Mouse (Mus musculus) lung, postnatal 36 days (tissue): ENCODE measurements around the gene Ints1.

Experiments
- DNase-seq: peaks from one replicate; pipeline ENCODE4 v3.0.0; 2022; ENCODE audit warnings: mixed read lengths

The Ints1 gene

DNA sequence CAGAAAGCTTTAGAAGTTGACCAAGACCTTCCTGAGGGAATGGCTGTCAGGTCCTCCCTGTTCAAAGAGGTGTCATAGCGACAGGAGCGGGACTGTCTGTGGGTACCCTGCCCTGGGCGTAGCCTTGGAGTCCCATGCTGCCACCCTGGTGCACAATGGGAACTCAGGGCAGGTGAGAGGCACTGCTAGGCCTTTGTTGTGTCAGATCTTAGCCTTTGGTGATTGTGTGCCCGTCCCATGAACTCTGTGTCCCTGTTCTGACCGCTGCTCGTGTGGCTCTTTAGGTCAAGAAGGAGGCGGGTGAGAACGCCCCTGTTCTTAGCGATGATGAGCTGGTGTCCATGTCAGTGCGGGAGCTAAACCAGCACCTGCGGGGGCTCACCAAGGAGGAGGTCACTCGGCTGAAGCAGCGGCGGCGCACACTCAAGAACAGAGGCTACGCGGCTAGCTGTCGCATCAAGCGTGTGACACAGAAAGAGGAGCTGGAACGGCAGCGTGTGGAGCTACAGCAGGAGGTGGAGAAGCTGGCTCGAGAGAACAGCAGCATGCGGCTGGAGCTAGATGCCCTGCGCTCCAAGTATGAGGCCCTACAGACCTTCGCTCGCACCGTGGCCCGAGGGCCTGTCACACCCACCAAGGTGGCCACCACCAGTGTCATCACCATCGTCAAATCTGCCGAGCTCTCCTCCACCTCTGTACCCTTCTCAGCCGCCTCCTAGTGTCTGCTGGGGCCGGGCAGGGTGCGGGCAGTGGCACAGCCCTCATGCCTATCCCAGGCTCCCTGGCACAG, 24.5 kb upstream of the Ints1 start:
- DNase-seq: no peak

DNA sequence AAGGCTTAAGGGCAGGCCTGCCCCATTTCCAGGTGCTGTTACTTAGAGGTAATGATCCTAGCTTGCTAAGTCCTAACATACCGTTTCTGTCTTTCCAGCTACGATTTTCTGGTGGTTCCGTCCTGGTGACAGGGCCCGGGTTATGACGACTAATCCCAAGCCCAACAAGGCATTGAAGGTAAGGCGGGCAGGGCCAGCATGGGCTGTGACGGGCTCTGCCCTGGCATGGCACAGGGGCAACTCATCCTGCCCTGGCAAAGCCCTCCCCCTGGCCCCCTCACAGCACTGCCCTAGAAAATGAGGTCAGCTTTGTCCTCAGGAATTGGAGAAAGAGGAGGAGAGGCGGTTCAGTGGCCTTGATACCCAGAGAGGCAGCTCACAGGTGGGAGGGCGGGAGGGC, 23.6 kb upstream of the Ints1 start:
- no peak for DNase-seq

DNA sequence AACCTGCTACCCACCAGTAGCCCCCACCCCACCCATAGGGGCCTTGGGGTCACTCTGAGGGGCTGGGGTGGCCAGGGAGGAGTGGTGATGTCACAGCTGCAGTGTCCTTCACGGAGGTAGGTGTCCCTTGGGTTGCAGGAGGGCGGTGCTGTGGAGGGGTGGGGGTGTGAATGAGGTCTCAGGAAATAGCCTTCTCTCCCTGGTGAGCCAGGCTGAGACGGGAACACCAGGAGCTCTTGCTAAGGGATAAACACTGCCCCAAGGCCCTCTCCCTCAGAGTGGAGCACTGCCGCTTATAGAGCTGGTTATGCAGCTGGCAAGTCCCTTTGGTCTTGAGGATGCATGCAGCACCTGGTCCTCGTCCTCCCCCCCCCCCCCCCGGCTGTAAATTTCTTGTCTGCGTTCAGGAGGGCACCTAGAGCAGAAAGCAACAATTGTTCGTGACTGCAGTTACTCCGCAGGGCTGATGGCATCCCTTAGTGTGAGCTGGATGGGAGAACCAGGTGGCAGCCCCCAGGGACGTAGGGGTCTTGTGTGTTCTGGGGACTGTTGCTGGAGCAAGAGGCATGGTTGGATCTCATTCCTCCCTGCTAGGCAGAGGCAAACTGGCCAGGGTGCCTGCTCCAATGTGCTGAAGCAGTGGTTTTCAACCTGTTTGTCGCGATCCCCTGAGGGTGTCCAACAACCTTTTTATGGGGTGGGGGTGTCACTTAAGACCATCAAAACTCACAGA, 22.9 kb upstream of the Ints1 start:
- DNase-seq: no peak

DNA sequence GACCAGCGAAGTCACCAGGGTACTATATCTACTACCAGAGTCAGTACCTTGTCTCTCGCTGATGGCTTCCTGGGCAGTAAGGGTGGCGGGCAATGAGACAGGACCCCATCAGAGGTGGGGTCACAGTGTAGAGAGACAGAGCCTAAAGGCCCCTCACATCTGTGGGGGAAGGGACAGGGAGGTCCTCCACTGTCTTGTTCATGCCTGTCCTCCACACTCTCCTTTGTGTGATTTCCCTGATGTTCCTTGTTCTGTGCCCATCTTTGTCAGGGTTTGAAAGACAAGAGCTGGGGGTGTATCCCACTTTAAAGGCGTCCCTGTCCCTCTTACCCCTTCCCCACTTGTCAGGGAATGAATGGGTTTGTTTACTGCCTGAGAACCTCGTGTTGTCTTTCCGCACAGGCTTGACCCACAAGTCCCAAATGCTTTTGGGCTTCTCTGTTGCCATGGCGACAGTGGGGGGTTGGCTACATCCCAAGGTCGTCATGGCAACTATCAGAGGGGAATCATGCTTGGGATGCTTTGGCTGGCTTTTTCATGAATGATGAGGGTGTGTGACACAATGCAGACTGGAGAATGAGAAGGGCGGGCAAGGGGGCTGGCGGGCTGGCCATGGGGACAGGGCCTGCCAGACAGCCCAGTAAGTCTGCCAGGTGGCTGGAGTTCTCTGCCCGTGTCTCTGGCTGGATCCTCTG, 22.1 kb upstream of the Ints1 start:
- DNase-seq: peak; percentile 94

DNA sequence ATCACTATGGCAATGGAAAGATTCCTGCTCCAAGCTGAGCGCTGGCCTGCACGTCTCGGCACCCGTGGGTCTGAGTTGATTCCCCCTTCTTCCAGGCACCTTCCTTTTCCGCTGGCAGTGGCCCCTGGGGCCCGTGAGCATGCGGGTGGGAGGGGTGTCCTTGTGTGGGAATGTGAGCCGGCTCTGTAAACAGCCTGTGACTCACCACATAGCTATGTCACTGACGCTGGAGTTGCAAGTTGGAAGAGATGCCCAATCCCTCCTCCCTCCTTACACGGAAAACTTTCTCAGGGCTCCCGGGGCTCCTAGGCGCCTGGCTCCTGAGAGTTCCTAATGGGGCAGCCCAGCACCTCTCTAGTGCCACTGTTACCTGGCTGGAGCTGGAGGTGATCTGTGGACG, 21.4 kb upstream of the Ints1 start:
- peak; percentile 98 for DNase-seq

DNA sequence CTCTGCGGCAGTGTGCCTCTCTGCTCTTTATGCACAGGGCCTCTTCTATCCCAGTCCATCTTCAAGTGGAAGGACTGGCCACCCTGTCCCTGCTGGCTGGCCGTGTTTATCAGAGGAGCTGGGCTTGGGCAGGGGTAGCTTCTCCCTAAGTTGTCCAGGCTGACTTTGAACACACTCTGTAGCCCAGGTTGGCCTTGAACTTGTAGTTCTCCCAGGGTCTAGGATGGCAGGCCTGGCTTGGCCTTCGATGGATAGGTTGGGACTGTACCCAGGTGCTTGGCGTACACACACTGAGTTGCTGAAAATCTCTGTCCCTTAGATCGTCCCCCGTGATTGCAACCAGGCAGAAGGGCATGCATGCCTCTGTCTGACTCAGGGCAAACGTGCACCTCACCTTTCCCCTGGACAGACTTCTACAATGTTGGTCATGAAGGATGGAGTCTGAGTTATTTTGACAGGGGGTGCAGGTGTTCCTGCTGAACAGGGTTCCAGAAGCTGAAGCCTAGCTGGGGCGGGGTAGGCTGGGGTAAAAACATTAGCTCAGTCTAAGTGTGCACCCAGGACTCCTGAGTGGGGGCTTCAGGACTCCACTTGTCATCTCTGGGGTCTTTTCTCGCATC, 20.6 kb upstream of the Ints1 start:
- no peak for DNase-seq

GRCm38 (mm10) chr5:139794938-139795337, 19.5 kb upstream of the Ints1 start:
- peak; percentile 44 for DNase-seq

DNA sequence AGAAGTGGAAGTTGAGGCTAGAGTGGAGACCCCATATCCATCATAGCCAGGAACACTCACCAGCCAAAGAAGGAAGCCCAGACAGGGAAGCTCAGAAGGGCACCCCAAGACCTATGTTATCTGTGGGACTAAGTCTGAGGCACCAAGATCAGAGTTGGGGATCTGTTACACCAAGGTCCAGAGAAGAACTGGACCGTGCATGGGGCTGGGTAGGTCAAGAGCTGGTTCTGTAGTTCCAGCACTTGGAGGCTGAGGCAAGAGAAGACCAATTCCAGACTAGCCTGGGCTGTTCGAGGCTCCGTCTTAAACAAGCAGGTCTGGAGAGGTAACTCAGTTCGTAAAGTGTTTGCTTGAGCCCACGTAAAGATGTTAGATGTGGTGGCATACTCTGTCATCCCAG, 18.7 kb upstream of the Ints1 start:
- no peak for DNase-seq

GRCm38 (mm10) chr5:139793338-139794089, 18.0 kb upstream of the Ints1 start:
- peak; percentile 77 for DNase-seq

DNA sequence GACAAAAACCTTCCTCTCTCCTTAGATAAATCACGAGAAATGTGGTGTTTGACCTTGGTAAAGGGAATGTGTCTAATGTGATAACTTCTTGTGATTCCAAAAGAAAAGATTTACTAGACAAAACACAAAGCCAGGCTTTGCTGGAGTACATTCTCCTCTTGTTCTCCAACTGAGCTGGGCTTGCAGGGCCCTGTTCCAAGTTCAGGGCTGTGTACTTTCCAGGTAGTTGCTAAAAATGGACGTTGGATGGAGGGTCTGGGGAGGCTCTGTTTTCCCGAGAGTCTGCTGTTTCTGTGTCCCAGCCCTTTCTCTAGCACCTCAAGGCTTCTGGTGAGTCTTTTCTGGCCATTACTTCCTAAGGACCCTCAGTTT, 17.5 kb upstream of the Ints1 start:
- DNase-seq: no peak

DNA sequence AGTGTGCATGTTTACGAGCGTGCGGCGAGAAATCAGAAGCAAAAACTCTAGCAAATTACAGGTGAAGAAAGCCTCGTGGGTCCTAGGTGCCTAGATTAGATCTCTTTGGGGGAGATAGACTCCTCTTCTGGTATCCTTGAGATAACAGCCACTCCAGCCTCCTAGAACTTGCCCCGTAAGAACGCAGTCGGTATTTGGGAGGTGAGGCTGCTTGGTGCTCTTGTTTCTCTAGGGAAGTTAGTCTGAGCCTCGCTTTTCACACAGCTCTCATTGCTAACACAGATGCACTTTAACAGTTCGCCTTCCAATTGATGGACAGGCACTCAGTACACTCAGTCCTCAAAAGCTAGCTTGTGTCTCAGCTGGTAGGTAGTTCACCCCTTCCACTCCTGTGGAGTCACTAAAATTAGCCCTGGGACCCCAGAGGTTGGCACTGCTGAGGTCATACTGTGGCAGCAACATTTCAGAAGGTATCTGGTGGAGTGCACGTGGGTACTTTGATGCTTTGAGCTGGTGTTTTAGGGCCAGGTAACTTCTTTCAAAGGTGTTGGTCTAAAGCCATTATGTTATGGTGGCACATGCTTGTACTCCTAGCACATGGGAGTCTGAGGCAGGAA, 16.8 kb upstream of the Ints1 start:
- no peak for DNase-seq

GRCm38 (mm10) chr5:139791227-139792158, 16.0 kb upstream of the Ints1 start, which contains the start of gene Mafk:
Gene Mafk, plus strand, starts transcription at chr5:139791513.
- DNase-seq: peak; percentile 98

GRCm38 (mm10) chr5:139789466-139789865, 14.0 kb upstream of the Ints1 start:
- no peak for DNase-seq

DNA sequence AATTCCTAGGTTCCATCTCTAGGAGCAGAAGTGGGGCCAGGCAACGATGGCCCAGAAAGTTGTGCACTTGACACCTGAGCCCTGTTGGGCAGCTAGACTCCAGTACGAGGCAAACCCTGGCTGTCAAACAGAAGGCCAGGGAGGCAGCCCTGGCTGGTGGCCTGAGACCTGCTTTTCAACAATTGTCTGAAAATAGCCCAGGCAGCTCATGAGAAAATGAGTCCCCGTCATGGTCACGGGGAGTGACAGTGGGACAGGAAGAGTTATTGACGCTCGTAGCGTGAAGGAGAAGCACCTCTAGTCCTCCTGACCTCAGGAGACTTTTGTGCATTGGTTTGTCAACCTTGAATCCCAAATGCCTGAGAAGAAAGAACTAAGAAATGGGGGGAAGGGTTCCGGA, 5.9 kb upstream of the Ints1 start:
- DNase-seq: no peak

DNA sequence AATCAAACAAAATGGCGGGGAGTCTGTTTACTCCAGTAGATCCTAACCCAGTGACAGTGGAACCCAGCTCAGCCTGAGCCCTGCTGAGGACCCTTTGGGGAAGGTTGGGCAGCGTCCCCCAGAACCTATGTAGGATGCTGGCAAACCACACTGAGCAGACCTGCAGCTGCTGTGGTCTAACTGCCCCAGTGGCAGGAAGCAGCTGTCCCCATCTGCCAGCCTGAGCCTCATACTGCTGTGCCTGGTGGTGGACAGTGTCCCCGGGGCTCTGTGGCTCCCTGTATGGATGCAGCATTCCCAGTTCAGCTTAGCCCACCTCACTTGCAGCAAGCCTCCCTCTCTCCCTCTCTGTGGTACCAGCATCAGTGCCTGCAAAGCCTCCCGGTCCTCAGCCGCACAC, 1.5 kb upstream of the Ints1 start:
- DNase-seq: no peak

DNA sequence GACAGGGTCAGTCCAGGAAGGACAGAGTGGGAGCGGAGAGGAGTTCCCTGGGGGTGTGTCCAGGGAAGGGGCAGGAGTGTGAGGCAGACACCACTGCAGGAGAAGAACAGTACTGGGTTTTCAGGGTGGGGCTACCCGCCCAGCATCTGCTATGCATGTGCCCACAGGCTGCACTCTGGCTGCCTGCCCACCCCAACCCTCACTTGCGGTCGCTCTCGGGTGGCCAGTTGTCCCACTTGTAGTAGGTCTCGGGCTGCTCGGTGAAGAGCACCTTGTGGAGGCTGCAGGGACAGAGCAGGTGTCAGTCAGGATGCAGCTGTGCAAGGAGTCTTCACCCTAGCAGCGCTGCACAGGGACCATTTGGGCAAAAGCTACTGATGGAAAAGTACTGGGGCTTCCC, 7.3 kb downstream of the Ints1 start:
- no peak for DNase-seq

GRCm38 (mm10) chr5:139764296-139764695, 11.2 kb downstream of the Ints1 start:
- DNase-seq: no peak

DNA sequence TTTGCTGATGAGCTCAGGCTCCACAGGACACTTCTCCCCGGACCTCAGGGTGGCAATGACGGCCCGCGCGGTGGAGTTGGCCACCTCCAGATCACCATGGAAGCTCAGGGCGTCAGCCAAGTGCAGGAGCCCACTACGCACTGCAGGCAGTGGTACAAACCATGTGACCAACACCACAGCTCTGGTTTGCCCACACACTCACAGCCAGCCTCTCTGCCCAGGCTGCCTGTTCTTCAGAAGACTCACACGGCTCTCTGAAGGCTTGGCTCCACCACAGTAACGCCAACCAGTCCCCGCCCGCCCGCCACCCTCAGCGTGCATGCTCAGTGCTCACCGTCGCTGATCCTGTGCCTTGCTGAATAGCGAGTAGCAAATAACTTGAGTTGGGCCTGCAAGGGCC, 17.4 kb downstream of the Ints1 start:
- DNase-seq: no peak

- DNase-seq: no peak
Measured at GRCm38 (mm10) chr5:139756586-139756985, 18.9 kb downstream of the Ints1 start.

GRCm38 (mm10) chr5:139756135-139756534, 19.3 kb downstream of the Ints1 start:
- no peak for DNase-seq

DNA sequence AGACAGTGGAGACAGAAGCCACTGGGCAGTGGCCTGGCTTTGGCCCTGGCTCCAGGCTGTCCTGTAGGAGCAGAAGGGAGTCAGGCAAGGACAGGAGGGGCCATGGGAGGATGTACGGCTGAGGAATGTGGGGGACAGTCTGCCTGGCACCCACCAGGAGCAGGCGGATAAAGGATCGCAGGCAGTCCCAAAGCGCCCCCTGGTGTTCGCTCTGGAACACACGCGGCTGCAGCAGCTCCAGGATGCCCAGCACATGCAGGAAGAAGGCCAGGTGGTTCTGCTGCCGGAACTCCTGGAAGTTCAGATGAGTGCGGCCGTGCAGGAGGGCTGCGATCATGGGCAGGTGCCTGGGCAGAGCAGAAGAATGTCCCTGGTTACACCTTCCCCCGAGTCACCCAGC, 20.7 kb downstream of the Ints1 start:
- peak; percentile 44 for DNase-seq
